Mouse (Mus musculus): ENCODE data around the gene Fam71e2.
"Not testable (repeated sequence)": the region's sequence is repeated elsewhere in the genome, so short reads cannot be mapped to it uniquely, and the experiment has no call there.

Fam71e2 gene

DNA sequence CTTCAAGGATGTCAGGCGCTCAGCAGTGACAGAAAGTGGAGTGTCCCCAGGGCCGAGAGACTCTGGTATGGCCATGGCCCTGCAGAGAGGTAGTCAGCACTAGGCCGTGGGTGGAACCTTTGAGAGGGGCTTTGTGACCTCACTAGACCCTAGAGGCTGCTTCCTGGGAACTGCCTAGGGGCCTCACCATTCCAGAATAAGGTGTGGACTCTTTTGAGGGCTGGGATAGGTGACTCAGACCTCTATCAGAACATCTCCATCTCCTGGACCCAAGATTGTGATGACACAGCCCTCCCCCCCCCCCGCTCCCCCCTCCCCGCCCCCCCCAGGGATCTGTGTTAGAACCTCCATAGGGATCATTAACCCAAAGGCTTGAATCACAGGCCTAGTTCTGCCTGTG lies at the start of gene Fam71e2:
TSS of gene Fam71e2 (minus strand) at position 101 of the 400 bp plus-strand sequence.
- no peak for DNase-seq (ENCODE audit: low read depth)

- DNase-seq (ENCODE audit: low read depth), result no peak
Observed at GRCm38 (mm10) chr7:4816559-4816958, 45.5 kb upstream of the Fam71e2 start.

GRCm38 (mm10) chr7:4813105-4813791 lies 42.1 kb upstream of the Fam71e2 start:
- DNase-seq (ENCODE audit: low read depth), result no peak

GRCm38 (mm10) chr7:4812303-4813104 lies 41.4 kb upstream of the Fam71e2 start, which contains the start of gene Ube2s:
Ube2s (minus strand) TSS chr7:4812590.
- DNase-seq (ENCODE audit: low read depth), result peak; percentile 97

GRCm38 (mm10) chr7:4811842-4812302 lies 40.8 kb upstream of the Fam71e2 start:
- no peak for DNase-seq (ENCODE audit: low read depth)

DNA sequence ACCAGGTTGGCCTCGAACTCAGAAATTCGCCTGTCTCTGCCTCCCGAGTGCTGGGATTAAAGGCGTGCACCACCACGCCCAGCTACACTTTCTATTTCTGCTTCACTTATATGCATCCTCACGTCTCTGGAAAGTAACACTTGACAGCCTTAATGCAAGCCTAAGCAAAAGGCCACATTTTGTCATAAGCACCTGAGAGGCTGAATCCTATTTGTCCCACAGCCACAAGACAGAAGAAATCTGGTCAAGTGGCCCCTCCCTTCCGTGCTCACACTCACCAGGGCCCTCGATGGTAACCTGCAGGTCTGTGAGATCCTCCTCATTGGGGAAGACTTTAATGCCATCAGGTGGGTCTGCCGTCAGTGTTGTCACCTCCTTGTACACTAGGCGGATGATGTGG lies 40.0 kb upstream of the Fam71e2 start:
- not testable (repeated sequence) for DNase-seq (ENCODE audit: low read depth)

- no peak for DNase-seq (ENCODE audit: low read depth)
Observed at GRCm38 (mm10) chr7:4806716-4807115, 35.6 kb upstream of the Fam71e2 start.

GRCm38 (mm10) chr7:4802247-4802646 lies 31.1 kb upstream of the Fam71e2 start:
- no peak for DNase-seq (ENCODE audit: low read depth)

DNA sequence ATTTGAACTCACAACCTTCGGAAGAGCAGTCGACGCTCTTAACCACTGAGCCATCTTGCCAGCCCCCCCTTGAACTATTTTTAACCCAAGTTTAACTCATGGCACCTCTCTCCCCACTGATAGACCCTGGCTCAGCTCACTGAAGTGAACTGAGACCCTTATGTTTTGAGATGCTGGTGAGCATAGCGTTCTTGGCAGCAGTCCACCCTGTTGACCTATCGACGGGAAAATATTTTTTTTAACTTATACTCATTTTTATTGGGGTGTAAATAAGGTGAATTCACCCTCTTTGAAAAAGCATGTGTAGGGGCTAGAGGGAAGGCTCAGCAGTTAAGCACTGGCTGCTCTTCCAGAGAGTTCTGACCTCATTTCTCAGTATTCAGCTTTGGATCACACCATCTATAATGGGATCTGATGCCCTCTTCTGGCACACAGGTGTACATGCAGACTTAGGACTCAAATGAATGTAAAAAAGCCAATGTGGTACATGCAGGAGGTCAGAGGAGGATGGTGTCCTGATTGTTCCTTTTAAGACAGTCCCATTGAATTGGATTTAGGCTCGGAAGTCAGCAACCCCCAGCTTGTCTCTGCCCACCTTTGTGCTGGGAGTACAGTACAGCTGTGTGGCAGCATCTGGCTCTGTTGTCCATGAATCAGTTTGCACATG lies 24.8 kb upstream of the Fam71e2 start:
- DNase-seq (ENCODE audit: low read depth), result no peak

DNA sequence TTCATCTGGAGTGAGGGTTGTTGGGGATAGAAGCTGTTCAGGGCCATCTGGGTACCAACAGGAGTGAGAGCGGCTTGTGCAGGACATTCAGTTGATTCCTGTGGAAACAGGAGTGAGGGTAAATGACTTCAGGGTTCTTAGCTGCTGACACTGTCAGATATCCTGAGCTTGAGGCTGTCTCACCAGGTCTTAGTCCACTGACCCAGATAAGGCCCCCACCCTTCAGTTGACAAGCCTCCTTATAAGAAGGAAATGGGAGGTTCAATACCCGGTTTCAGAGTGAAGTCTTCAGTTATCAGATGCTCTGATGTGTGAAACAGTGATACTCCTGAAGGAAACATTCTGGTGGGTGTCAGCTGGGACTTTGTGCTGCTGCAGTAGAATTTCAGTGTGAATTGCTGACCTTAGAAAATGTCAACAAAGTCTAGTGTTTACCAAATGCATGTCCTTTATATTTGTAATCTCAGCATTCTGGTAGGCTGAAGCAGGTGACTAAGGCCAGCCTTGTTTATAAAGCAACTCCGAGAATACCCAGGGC lies 23.6 kb upstream of the Fam71e2 start:
- no peak for DNase-seq (ENCODE audit: low read depth)

- DNase-seq (ENCODE audit: low read depth), result no peak
Observed at GRCm38 (mm10) chr7:4793674-4794073, 22.6 kb upstream of the Fam71e2 start.

DNA sequence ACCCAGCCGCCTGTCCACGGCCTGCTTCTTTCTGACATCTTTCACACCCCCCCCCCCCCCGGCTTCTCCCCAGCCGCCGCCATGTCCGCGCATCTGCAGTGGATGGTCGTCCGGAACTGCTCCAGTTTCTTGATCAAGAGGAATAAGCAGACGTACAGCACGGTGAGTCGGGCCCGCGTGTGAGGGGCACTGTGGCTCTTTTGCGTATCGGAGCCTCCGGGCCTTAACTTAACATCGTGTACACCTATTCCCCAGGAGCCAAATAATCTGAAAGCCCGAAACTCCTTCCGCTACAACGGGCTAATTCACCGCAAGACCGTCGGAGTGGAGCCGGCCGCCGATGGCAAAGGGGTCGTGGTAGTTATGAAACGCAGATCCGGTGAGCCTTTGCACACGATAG lies 22.1 kb upstream of the Fam71e2 start:
- not testable (repeated sequence) for DNase-seq (ENCODE audit: low read depth)

GRCm38 (mm10) chr7:4792278-4793212 lies 21.4 kb upstream of the Fam71e2 start, which contains the start of gene Rpl28:
Rpl28 (plus strand) TSS chr7:4792874.
- DNase-seq (ENCODE audit: low read depth), result peak; percentile 97

GRCm38 (mm10) chr7:4789436-4789935 lies 18.4 kb upstream of the Fam71e2 start, which contains the start of gene Tmem238:
Tmem238 (minus strand) TSS chr7:4789656.
- DNase-seq (ENCODE audit: low read depth), result no peak

DNA sequence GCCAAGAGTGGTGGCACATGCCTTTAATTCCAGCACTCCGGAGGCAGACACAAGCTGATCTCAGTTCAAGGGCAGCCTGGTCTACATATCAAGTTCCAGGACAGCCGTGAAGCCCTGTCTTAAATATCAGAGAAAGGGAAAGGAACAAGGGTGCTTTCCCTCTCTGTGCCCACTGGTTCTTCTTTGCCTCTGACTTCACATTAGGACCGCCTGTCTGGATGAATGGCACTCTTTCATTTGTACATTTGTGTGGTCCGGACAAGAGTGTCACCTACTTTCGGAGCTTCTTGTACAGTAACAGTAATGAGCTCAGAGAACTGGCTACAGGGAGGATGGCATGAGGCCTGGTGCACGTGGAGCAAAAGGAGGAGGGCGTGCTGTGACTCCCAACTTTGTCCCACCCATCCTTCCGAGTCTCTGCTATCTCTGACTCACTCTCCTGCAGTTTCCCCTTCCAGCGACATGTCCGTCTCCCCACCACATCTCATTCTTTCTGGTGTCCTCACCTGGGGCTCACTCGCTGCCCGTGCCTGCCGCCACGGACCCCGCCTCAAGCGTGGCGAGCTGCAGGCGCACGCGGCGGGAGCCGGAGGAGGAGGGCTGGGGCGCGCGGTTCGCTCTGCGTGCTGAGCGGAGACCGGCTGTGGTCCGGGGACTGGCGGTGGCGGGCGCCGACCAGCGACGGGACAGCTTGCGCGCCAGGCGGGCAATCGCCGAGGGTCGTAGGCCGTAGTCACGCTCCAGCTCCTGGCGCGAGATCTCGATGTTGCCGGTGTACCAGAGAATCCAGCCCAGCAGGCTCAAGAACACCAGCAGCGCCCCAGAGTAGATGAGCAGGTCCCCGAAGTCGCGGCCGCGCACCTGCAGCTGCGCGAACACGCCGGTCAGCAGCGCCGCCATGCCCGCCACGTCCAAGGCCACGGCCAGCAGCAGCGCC lies 17.7 kb upstream of the Fam71e2 start:
- DNase-seq (ENCODE audit: low read depth), result no peak

GRCm38 (mm10) chr7:4783667-4784268 lies 12.7 kb upstream of the Fam71e2 start:
- DNase-seq (ENCODE audit: low read depth), result no peak

DNA sequence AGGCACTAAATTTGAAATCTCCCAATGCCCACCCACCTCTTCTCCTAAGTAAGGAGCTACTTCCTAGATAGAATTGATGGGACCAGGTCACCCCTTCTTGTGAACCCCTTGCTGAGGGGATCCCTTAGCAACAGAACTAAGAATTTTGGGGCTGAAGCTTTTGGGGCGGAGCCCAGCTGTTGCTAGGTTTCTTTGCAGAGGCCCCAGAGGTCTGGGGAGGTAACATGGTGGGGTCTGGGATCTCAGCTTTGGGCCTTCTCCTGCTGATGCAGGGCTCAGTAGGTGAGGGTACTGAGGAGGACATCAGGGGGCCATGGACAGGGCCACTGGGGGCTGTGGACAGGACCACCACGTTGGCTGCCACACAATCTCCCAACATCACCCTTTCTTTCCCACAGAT lies 11.7 kb upstream of the Fam71e2 start, which contains the start of the genes Il11 and Tmem190:
TSS of gene Il11 (minus strand) at position 101 of the 400 bp plus-strand sequence.
TSS of gene Tmem190 (plus strand) at position 179 of the 400 bp plus-strand sequence.
- DNase-seq (ENCODE audit: low read depth), result no peak

GRCm38 (mm10) chr7:4782130-4782529 lies 11.0 kb upstream of the Fam71e2 start:
- no peak for DNase-seq (ENCODE audit: low read depth)

DNA sequence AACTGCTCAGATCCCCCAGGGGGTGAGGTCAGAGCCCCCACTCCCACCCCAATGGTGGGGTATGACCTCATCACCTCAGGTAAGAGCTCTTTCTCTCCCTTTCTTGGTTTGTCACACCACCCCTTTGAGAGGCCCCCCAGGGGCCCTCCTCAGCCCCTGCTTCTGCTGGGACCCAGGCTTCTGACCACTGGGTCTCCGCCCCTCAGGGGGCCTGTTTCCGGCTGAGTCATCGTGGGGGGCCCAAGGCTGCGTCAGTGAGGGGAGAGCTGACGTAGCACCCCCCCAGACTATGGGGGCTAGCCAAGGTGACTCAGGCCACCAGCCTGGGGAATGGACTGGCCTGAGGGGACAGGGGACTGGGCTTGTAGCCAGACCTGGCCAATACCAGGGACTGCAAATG lies 8.8 kb upstream of the Fam71e2 start:
- DNase-seq (ENCODE audit: low read depth), result no peak

All from c-Kit-positive CD71-negative TER-119-negative erythroid progenitor cells, embryonic 14.5 days (primary cell).